Mouse (Mus musculus) c-Kit-positive CD71-positive TER-119-negative erythroid progenitor cells, embryonic 14.5 days (primary cell): ENCODE data around the gene Cep162.

Experiments
- DNase-seq: peaks from one replicate; pipeline ENCODE4 v3.0.0-alpha.2; 2013; ENCODE audit warnings: low read depth

Gene Cep162

GRCm38 (mm10) chr9:87162559-87162958 lies 92.8 kb downstream of the Cep162 start:
- DNase-seq, result no peak

DNA sequence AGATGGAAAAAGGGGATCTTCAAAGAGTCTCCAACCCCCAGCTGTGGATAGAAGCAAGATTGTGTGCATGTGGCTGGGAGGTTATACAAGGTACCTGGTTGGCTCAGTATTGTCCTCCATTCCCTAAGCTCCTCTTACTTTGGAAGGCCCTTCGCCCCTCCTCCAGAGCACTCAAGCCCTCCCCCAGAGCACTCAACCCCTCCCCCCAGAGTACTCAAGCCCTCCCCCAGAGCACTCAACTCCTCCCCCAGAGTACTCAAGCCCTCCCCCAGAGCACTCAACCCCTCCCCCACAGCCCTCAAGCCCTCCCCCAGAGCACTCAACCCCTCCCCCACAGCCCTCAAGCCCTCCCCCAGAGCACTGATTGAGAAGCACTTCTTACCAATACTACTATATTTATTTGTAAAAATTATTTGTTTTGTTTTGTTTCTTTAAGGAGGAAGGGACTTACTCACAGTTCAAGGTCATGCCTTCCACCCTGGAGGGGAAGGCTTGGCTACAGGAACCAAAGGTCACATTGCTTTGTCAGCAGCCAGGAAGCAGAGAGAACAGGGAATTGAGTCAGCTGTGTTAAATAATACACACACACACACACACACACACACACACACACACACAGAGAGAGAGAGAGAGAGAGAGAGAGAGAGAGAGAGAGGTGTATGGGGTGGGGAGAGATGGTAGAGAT lies 102.6 kb downstream of the Cep162 start:
- no peak for DNase-seq

GRCm38 (mm10) chr9:87147927-87148326 lies 107.4 kb downstream of the Cep162 start:
- DNase-seq, result no peak

DNA sequence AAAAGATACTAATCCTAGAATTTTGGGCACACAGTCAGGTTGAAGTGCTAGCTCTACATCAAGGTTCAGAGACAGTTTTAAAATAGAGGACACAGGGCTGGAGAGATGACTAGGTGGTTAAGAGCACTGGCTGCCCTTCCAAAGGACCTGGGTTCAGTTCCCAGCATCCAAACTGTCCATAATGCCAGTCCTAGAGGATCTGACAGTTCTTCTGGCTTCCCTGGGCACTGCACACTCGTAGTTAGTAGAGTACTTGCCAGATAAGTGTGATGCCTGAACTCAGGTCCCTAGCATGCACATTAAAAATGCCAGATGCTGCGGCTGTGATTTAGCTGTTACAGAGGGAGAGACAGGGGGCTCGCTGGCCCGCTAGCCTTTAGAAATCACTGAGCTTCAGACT lies 108.9 kb downstream of the Cep162 start:
- no peak for DNase-seq

- DNase-seq, result no peak
These were observed 109.7 kb downstream of the Cep162 start for GRCm38 (mm10) chr9:87145671-87146070.

GRCm38 (mm10) chr9:87145180-87145579 lies 110.2 kb downstream of the Cep162 start:
- DNase-seq, result no peak

DNA sequence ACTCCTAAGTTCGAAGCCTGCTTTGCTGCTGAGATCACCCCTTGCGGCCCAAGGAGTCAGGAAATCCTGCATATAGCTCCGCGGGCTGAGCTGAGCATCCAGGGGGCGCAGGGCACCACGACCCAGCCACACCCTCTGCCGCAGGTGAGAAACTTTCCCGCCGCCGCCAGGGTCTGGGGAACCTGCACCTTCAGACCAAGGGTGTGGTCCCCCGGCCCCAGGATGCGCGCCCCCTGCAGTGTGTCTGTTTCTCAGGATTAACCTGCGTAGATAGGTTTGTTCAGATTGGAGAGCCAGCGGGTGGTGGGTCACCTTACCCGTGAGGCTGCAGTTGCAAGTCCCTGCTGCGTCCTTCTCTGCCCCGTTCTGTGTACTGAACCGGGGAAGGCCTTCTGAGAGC lies 110.8 kb downstream of the Cep162 start:
- no peak for DNase-seq

DNA sequence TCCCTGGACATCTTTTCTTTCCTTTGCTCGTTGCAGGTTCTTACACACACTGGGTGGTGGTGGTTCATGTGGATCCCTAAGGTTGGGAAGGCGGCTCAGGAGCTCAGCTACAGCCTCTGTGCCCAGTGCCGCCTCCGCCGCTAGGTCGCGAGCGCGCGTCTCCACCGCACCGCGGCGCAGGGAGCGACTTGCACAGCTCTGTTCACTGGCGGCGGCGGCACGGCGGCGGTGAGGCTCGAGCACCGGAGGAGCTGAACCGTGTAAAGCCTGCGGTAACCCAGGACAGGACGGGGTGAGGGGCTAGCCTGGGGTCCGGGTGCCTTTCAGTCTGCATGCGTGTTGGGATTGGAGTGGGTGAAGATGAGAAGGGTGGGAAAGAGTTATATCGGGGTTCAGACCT lies 111.2 kb downstream of the Cep162 start, which contains the start of gene Mrap2:
TSS of gene Mrap2 (plus strand) at position 201 of the 400 bp plus-strand sequence.
- DNase-seq, result no peak

DNA sequence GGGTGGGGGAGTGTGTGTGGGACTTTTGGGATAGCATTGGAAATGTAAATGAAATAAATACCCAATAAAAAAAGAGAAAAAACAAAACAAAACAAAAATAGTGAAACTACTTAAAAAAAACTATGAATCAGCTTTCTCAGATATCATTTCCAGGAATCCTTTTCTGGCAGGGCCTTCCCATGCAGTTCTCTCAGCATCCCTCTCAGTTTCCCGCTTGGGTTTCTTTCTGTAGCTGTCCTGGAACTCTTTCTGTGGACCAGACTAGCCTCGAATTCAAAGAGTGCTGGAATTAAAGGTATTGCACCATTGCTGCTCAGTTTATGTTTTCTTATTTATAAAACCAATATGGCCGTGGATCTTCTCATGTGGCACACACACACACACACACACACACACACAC lies 112.3 kb downstream of the Cep162 start:
- DNase-seq, result no peak
